Mouse (Mus musculus) heart, adult 10 weeks (tissue): ENCODE data around the gene Tcap. TPM values are rescaled to one million over a fixed set of nuclear protein-coding genes. Genes with fewer than 3 reads are reported as not detected.

Experiments
- polyA plus RNA-seq: library from polyadenylated mRNA; stranded (reverse); fragments of 350-450 nt; fragmentation: Illumina TruSeq; extraction: RNeasy Lipid Tissue Mini Kit (QIAGEN cat#74804); gene quantifications from one replicate; pipeline ENCODE4 v1.2.3, GENCODE M21; 2014; ENCODE audit warnings: low read depth, low replicate concordance

The Tcap gene
- polyA plus RNA-seq, result 1,455 TPM

GRCm38 (mm10) chr11:98383261-98384030 lies at the start of gene Tcap:
Tcap (plus strand) TSS chr11:98383811.

GRCm38 (mm10) chr11:98348083-98348961 lies 35.3 kb upstream of the Tcap start, which contains the start of gene Ppp1r1b:
Ppp1r1b (plus strand) TSS chr11:98348404.

GRCm38 (mm10) chr11:98358161-98359083 lies 25.2 kb upstream of the Tcap start, which contains the start of gene Stard3:
Stard3 (plus strand) TSS chr11:98358368.

GRCm38 (mm10) chr11:98385638-98386585 lies 2.3 kb downstream of the Tcap start, which contains the start of gene Pnmt:
Pnmt (plus strand) TSS chr11:98386450.

DNA sequence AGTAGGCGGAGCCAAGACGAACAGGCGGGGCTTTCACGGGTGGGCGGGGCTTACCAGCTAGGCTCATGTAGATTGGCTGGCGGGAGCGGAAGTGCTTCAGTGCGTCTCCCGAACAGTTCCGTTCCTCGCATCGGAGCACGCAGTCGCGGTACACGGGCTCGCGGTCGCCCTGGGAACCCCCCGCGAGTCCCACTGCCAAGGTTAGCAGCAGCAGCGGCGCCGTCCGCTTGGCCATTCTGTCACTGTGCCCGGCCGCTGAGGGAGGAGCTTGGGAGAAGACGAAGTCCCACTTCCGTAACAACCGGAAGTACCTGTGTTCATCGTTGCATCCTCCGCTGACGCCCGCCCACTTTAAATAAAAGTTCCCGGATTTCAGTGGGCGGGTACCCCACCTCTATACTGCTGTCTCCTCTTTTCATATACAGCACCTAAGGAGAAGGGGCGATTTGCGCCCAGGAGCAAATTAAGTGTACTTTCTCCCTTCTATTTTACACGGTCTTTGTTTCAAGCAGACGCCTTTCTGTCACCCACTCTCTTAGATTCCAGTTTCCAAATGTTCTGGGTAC lies 16.6 kb downstream of the Tcap start, which contains the start of gene Pgap3:
Gene Pgap3 (minus strand): TSS at position 330 of the 566 bp plus-strand sequence.

GRCm38 (mm10) chr11:98412273-98412796 lies 28.7 kb downstream of the Tcap start, which contains the start of gene Erbb2:
Erbb2 (plus strand) TSS chr11:98412470.

Other genes with a start within 250 kb of the Tcap start
- gene Fbxl20, start 233.4 kb upstream of the Tcap start, polyA plus RNA-seq, result 13.0 TPM
- gene Med1, start 190.5 kb upstream of the Tcap start, polyA plus RNA-seq, result 22.1 TPM
- 11.7 TPM for gene Cdk12, start 180.8 kb upstream of the Tcap start, polyA plus RNA-seq
- not detected for gene Neurod2, start 54.2 kb upstream of the Tcap start, polyA plus RNA-seq
- 10.0 TPM for gene Ppp1r1b, start 35.4 kb upstream of the Tcap start, polyA plus RNA-seq
- gene Stard3, start 25.4 kb upstream of the Tcap start, polyA plus RNA-seq, result 28.4 TPM
- gene Pnmt, start 2.6 kb downstream of the Tcap start, polyA plus RNA-seq, result 1.9 TPM
- gene Pgap3, start 16.7 kb downstream of the Tcap start, polyA plus RNA-seq, result 10.7 TPM
- 5.2 TPM for gene Erbb2, start 28.7 kb downstream of the Tcap start, polyA plus RNA-seq
- gene Mien1, start 55.2 kb downstream of the Tcap start, polyA plus RNA-seq, result 87.1 TPM
- gene Grb7, start 62.6 kb downstream of the Tcap start, polyA plus RNA-seq, result not detected
- 0.24 TPM for gene Ikzf3, start 162.2 kb downstream of the Tcap start, polyA plus RNA-seq
- gene Zpbp2, start 167.3 kb downstream of the Tcap start, polyA plus RNA-seq, result not detected
- gene Ormdl3, start 203.6 kb downstream of the Tcap start, polyA plus RNA-seq, result 55.4 TPM
- not detected for gene Lrrc3c, start 214.5 kb downstream of the Tcap start, polyA plus RNA-seq
- gene Gm12355, start 241.8 kb downstream of the Tcap start, polyA plus RNA-seq, result not detected
- gene Gsdma3, start 242.5 kb downstream of the Tcap start, polyA plus RNA-seq, result not detected